ENCODE assay signal across 7 mouse cellular contexts in the genomic region with DNA sequence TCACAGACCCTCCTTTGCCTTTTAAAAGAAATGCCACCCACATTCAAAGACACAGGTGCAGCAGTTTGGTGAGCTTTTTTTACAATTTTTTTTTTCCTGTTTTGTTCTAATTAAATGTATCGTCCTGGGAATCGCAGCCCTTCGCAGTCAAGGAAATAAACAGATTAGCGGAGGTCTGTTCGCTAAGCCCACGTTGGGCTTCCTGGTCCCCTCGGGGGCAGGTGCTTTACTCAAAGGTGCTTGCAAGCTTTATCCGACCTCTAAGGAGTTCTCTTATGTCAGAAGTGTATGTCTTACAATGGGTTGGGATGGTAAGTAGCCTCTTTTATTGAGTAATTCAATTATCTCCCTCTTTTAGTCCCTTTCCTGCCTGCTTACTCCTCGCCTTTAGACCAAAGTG. TPM values are rescaled to one million over a fixed set of nuclear protein-coding genes. Genes with fewer than 3 reads are reported as not detected.
DNase-seq lines count a peak whose midpoint lies in the region; ATAC-seq and TF ChIP-seq lines count a peak whose summit lies in the region.

No protein-coding gene starts in this region.

- peaks cover 31% of the 10 kb centered on the region for H3K4me1 ChIP-seq in lung, embryonic 14.5 days (ENCODE audit: insufficient read depth)
- peaks cover 35% of the 10 kb centered on the region for H3K4me1 ChIP-seq in embryonic facial prominence, embryonic 12.5 days
- peaks cover 30% of the 10 kb centered on the region for H3K4me1 ChIP-seq in hindbrain, embryonic 14.5 days (replicated peaks; ENCODE audit: control insufficient read depth, insufficient read depth, low read length)
- H3K4me1 ChIP-seq in midbrain, embryonic 15.5 days, result peaks cover 39% of the 10 kb centered on the region

- WGBS in lung, embryonic 14.5 days, result 1% methylated on average over 9 of the region's 9 CpGs
- WGBS in embryonic facial prominence, embryonic 12.5 days, result 5% methylated on average over 9 of the region's 9 CpGs
- WGBS in hindbrain, embryonic 14.5 days, result under 1% methylated on average over 9 of the region's 9 CpGs
- under 1% methylated on average over 9 of the region's 9 CpGs for WGBS in midbrain, embryonic 15.5 days

- H3K4me3 ChIP-seq in lung, embryonic 14.5 days (ENCODE audit: low read depth, low read length), result peak overlapping the region; percentile 57
- peak overlapping the region; percentile 91 for H3K4me3 ChIP-seq in embryonic facial prominence, embryonic 12.5 days
- H3K4me3 ChIP-seq in hindbrain, embryonic 14.5 days (replicated peaks; ENCODE audit: low read length), result peak overlapping the region; percentile 62
- peak overlapping the region; percentile 80 for H3K4me3 ChIP-seq in midbrain, embryonic 15.5 days

- peak overlapping the region; percentile 100 for H3K9ac ChIP-seq in lung, embryonic 14.5 days
- H3K9ac ChIP-seq in embryonic facial prominence, embryonic 12.5 days, result peak overlapping the region; percentile 99
- peak overlapping the region; percentile 98 for H3K9ac ChIP-seq in hindbrain, embryonic 14.5 days
- peak overlapping the region; percentile 100 for H3K9ac ChIP-seq in midbrain, embryonic 15.5 days

- peak overlapping the region; percentile 100 for H3K27ac ChIP-seq in lung, embryonic 14.5 days (ENCODE audit: low read depth)
- peak overlapping the region; percentile 100 for H3K27ac ChIP-seq in embryonic facial prominence, embryonic 12.5 days
- peak overlapping the region; percentile 100 for H3K27ac ChIP-seq in hindbrain, embryonic 14.5 days
- peak overlapping the region; percentile 100 for H3K27ac ChIP-seq in midbrain, embryonic 15.5 days

- peak overlapping the region; percentile 99 for H3K4me2 ChIP-seq in lung, embryonic 14.5 days
- H3K4me2 ChIP-seq in embryonic facial prominence, embryonic 12.5 days (replicated peaks), result peak overlapping the region; percentile 72
- H3K4me2 ChIP-seq in hindbrain, embryonic 14.5 days (replicated peaks), result peak overlapping the region; percentile 86
- peak overlapping the region; percentile 57 for H3K4me2 ChIP-seq in midbrain, embryonic 15.5 days

- no peak for TF ChIP-seq CTCF in lung, embryonic 14.5 days (IDR thresholded peaks at IDR 0.05; ENCODE audit: low read depth)

- peaks cover 8% of the 10 kb centered on the region; the same call in 1 of the 2 replicates for H3K36me3 ChIP-seq in lung, embryonic 14.5 days (ENCODE audit: insufficient read depth)
- H3K36me3 ChIP-seq in embryonic facial prominence, embryonic 12.5 days, result no peaks in the 10 kb centered on the region; the same call in 1 of the 2 replicates
- no peaks in the 10 kb centered on the region for H3K36me3 ChIP-seq in hindbrain, embryonic 14.5 days (replicated peaks; ENCODE audit: control insufficient read depth, insufficient read depth)
- H3K36me3 ChIP-seq in midbrain, embryonic 15.5 days (replicated peaks), result no peaks in the 10 kb centered on the region

- no peaks in the 10 kb centered on the region for H3K27me3 ChIP-seq in lung, embryonic 14.5 days (ENCODE audit: insufficient read depth, low read length)
- no peaks in the 10 kb centered on the region for H3K27me3 ChIP-seq in embryonic facial prominence, embryonic 12.5 days
- no peaks in the 10 kb centered on the region for H3K27me3 ChIP-seq in hindbrain, embryonic 14.5 days (ENCODE audit: control insufficient read depth, insufficient read depth, low read length)
- H3K27me3 ChIP-seq in midbrain, embryonic 15.5 days (replicated peaks), result no peaks in the 10 kb centered on the region

- no peaks in the 10 kb centered on the region for H3K9me3 ChIP-seq in lung, embryonic 14.5 days (ENCODE audit: low read depth, low read length)
- H3K9me3 ChIP-seq in embryonic facial prominence, embryonic 12.5 days, result no peaks in the 10 kb centered on the region
- H3K9me3 ChIP-seq in hindbrain, embryonic 14.5 days (ENCODE audit: control insufficient read depth, low read length), result no peaks in the 10 kb centered on the region
- no peaks in the 10 kb centered on the region for H3K9me3 ChIP-seq in midbrain, embryonic 15.5 days

- peak; percentile 38 for DNase-seq in lung, embryonic 14.5 days
- no peak for DNase-seq in lung, postnatal 14 days
- peak; percentile 51 for DNase-seq in hindbrain, embryonic 14.5 days (ENCODE audit: low spot score)
- no peak for DNase-seq in right cerebral cortex, postnatal 25 days
- no peak for DNase-seq in right cerebral cortex, postnatal 4 days

- no peak for ATAC-seq in lung, embryonic 14.5 days (ENCODE audit: insufficient read depth)
- ATAC-seq in embryonic facial prominence, embryonic 12.5 days (ENCODE audit: insufficient number of reproducible peaks, insufficient read depth, low FRiP score, low TSS enrichment), result no peak
- no peak for ATAC-seq in hindbrain, embryonic 14.5 days (ENCODE audit: low FRiP score)
- ATAC-seq in midbrain, embryonic 15.5 days (replicated peaks), result no peak

RNA-seq across cellular contexts. Expression of gene Zc3h4, which starts 1.7 kb away (rescaled TPM):
- 18.7 and 19.0 TPM in 2 replicates for polyA plus RNA-seq in lung, embryonic 14.5 days (2014; fragmentation: Nextera tagmentation; extraction: Ambion mirVana)
- 25.5 and 26.1 TPM in 2 replicates for polyA plus RNA-seq in embryonic facial prominence, embryonic 12.5 days (2016; fragmentation: Nextera tagmentation; extraction: Ambion mirVana)
- polyA plus RNA-seq in hindbrain, embryonic 14.5 days (2014; fragmentation: Nextera tagmentation; extraction: Ambion mirVana), result 14.4 and 17.0 TPM in 2 replicates
- polyA plus RNA-seq in midbrain, embryonic 15.5 days (2015; fragmentation: Nextera tagmentation; extraction: Ambion mirVana), result 20.0 and 22.1 TPM in 2 replicates

RNA-seq across cellular contexts. Expression of gene Sae1, which starts 14.8 kb away (rescaled TPM):
- polyA plus RNA-seq in lung, embryonic 14.5 days (2014; fragmentation: Nextera tagmentation; extraction: Ambion mirVana), result 356 and 365 TPM in 2 replicates
- polyA plus RNA-seq in embryonic facial prominence, embryonic 12.5 days (2016; fragmentation: Nextera tagmentation; extraction: Ambion mirVana), result 386 and 405 TPM in 2 replicates
- polyA plus RNA-seq in hindbrain, embryonic 14.5 days (2014; fragmentation: Nextera tagmentation; extraction: Ambion mirVana), result 224 and 245 TPM in 2 replicates
- 243 and 256 TPM in 2 replicates for polyA plus RNA-seq in midbrain, embryonic 15.5 days (2015; fragmentation: Nextera tagmentation; extraction: Ambion mirVana)

RNA-seq across cellular contexts. Expression of gene Tmem160, which starts 50.1 kb away (rescaled TPM):
- 40.4 and 46.1 TPM in 2 replicates for polyA plus RNA-seq in lung, embryonic 14.5 days (2014; fragmentation: Nextera tagmentation; extraction: Ambion mirVana)
- 57.7 and 66.8 TPM in 2 replicates for polyA plus RNA-seq in embryonic facial prominence, embryonic 12.5 days (2016; fragmentation: Nextera tagmentation; extraction: Ambion mirVana)
- polyA plus RNA-seq in hindbrain, embryonic 14.5 days (2014; fragmentation: Nextera tagmentation; extraction: Ambion mirVana), result 64.3 and 75.4 TPM in 2 replicates
- polyA plus RNA-seq in midbrain, embryonic 15.5 days (2015; fragmentation: Nextera tagmentation; extraction: Ambion mirVana), result 63.6 and 74.4 TPM in 2 replicates

Comparison
In these comparisons a context has a peak if more than half of its experiments do, and no peak if none do; other contexts are left out.
1. DNase-seq: peak in lung, embryonic 14.5 days (single experiment) and hindbrain, embryonic 14.5 days (single experiment); none in lung, postnatal 14 days (single experiment), right cerebral cortex, postnatal 25 days (single experiment) and right cerebral cortex, postnatal 4 days (single experiment).
2. Peak in every context shown above with its lines, with median percentiles within 50 percentile points of each other: H3K27ac ChIP-seq, H3K4me2 ChIP-seq, H3K4me3 ChIP-seq and H3K9ac ChIP-seq.